Mouse (Mus musculus) cortical plate, adult 2 months (tissue): ENCODE data around the gene Ap1s3.

Source experiments
- CTCF ChIP-seq: fragments of 200-500 bp; IDR thresholded peaks from 2 replicates; pipeline ENCODE4 v1.5.1; 2011; ENCODE audit warnings: mild to moderate bottlenecking, control low read depth, low read length; ENCODE audit not compliant: insufficient read depth; ENCODE audit errors: extremely low read depth
- POLR2A ChIP-seq: fragments of 200-500 bp; IDR thresholded peaks from 2 replicates; pipeline ENCODE4 v1.6.1; 2011; ENCODE audit warnings: mild to moderate bottlenecking, low read length, control low read depth; ENCODE audit not compliant: insufficient read depth; ENCODE audit errors: extremely low read depth

DNA sequence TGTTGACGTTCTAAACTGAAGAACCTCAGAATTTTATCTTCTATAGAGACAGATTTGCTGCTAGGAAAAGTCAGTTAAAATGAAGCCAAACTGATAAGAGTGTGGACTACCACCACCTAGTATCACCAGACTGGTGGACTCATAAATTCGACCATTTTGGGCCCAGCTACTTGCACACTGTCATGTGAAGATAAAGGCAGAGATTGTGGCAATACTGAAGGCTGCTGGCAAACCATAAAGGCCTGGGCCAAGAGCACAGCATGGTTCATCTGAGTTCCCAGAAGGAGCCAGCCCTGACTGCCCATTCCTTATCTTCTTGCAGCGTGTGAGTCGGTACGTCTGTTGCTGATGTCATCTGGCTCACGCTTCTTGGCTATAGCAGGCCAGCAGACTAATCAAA, 30.4 kb downstream of the Ap1s3 start:
- TF ChIP-seq CTCF (no peak), POLR2A (no peak)
